Mouse (Mus musculus) bone marrow, adult 2 months (tissue): ENCODE measurements around the gene Vamp8. TPM values are rescaled to one million over a fixed set of nuclear protein-coding genes. Genes with fewer than 3 reads are reported as not detected.
A peak's percentile ranks its signal among the peaks of the same experiment; 100 is the strongest.

Experiments
- H3K27ac ChIP-seq: fragments of 200-500 bp; 2 replicates; pipeline ENCODE4 v1.5.1; 2012; ENCODE audit warnings: low read depth, mild to moderate bottlenecking, control low read depth, inconsistent platforms, low read length; ENCODE audit not compliant: control insufficient read depth, poor library complexity, insufficient read depth
- H3K4me1 ChIP-seq: fragments of 200-500 bp; 2 replicates; pipeline ENCODE4 v1.6.1; 2011; ENCODE audit warnings: low read length; ENCODE audit not compliant: control insufficient read depth, insufficient read depth
- H3K4me3 ChIP-seq: fragments of 200-500 bp; replicated peaks from 2 replicates; pipeline ENCODE3; 2011; ENCODE audit warnings: mild to moderate bottlenecking, low read depth, low read length, control low read depth; ENCODE audit not compliant: control insufficient read depth
- CTCF ChIP-seq: fragments of 200-500 bp; IDR thresholded peaks from 2 replicates; pipeline ENCODE4 v1.5.1; 2011; ENCODE audit warnings: low read length, control low read depth; ENCODE audit not compliant: control insufficient read depth, insufficient read depth
- POLR2A ChIP-seq: fragments of 200-500 bp; IDR thresholded peaks from 2 replicates; pipeline ENCODE4 v1.6.1; 2011; ENCODE audit warnings: low read depth, mild to moderate bottlenecking, control low read depth, low read length, borderline replicate concordance; ENCODE audit not compliant: control insufficient read depth
- WGBS: fragments of 180-500 bp; shearing (Covaris S2); methylation state at CpG from one replicate; pipeline ENCODE4 v1.1.7; 2018; 5-methylcytosine and 5-hydroxymethylcytosine counted together
- polyA plus RNA-seq: library from polyadenylated mRNA; stranded (reverse); fragments of >200 nt; gene quantifications from 2 replicates; pipeline ENCODE4 v1.2.4, GENCODE M21; 2011; ENCODE audit warnings: low replicate concordance; ENCODE audit not compliant: missing spikeins, insufficient read depth, insufficient read length

Gene Vamp8
- polyA plus RNA-seq, 1 experiment, result 542 TPM

GRCm38 (mm10) chr6:72357164-72358079, 33.1 kb downstream of the Vamp8 start:
- Histone ChIP-seq H3K4me1 (peaks cover 1% of the 10 kb centered on the region; the same call in 1 of the 2 replicates), H3K27ac (no peak overlapping the region), H3K4me3 (no peak overlapping the region)
- WGBS, result 73% methylated on average over 5 of the region's 5 CpGs
- no peak for TF ChIP-seq POLR2A
- no peak for TF ChIP-seq CTCF

- Histone ChIP-seq H3K27ac (no peak overlapping the region), H3K4me1 (no peaks in the 10 kb centered on the region), H3K4me3 (no peak overlapping the region)
- 73% methylated on average over 8 of the region's 8 CpGs for WGBS
- TF ChIP-seq POLR2A, result no peak
- TF ChIP-seq CTCF, result no peak
These were observed 34.4 kb downstream of the Vamp8 start for GRCm38 (mm10) chr6:72356001-72356532.

GRCm38 (mm10) chr6:72355066-72355911, 35.2 kb downstream of the Vamp8 start, which contains the start of gene Tmem150a:
Tmem150a (plus strand) TSS chr6:72355447.
- TF ChIP-seq CTCF, result peak; percentile 16; the same call in 1 of the 2 replicates
- TF ChIP-seq POLR2A, result no peak
- H3K4me1 ChIP-seq, result no peaks in the 10 kb centered on the region

GRCm38 (mm10) chr6:72354025-72354424, 36.5 kb downstream of the Vamp8 start:
- no peak overlapping the region for H3K4me3 ChIP-seq
- WGBS, result 81% methylated on average over 1 of the region's 1 CpGs
- no peak overlapping the region for H3K27ac ChIP-seq
- no peak for TF ChIP-seq CTCF
- TF ChIP-seq POLR2A, result no peak
- H3K4me1 ChIP-seq, result no peaks in the 10 kb centered on the region

More at GRCm38 (mm10) chr6:72355066-72355911, 35.2 kb downstream of the Vamp8 start, which contains the start of gene Tmem150a:
- 1% methylated on average over 71 of the region's 71 CpGs for WGBS
- peak within 1 kb of the TSS; percentile 56 for H3K4me3 ChIP-seq
- H3K27ac ChIP-seq, result peak within 1 kb of the TSS; percentile 38; the same call in 1 of the 2 replicates

GRCm38 (mm10) chr6:72352636-72353405, 37.7 kb downstream of the Vamp8 start:
- Histone ChIP-seq H3K4me1 (peaks cover 3% of the 10 kb centered on the region; the same call in 1 of the 2 replicates), H3K4me3 (no peak overlapping the region), H3K27ac (no peak overlapping the region)
- TF ChIP-seq POLR2A (no peak), CTCF (no peak)
- 62% methylated on average over 5 of the region's 5 CpGs for WGBS

- H3K4me3 ChIP-seq, result no peak overlapping the region
- H3K27ac ChIP-seq, result no peak overlapping the region
- WGBS, result 77% methylated on average over 2 of the region's 2 CpGs
- H3K4me1 ChIP-seq, result peaks cover 4% of the 10 kb centered on the region; the same call in 1 of the 2 replicates
- TF ChIP-seq POLR2A, result no peak
- TF ChIP-seq CTCF, result no peak
These were observed 40.3 kb downstream of the Vamp8 start for GRCm38 (mm10) chr6:72350214-72350613.

- Histone ChIP-seq H3K4me1 (peaks cover 4% of the 10 kb centered on the region; the same call in 1 of the 2 replicates), H3K27ac (no peak overlapping the region; the same call in none of the 2 replicates), H3K4me3 (peak overlapping the region; percentile 90)
- TF ChIP-seq CTCF (no peak), POLR2A (no peak)
- 65% methylated on average over 10 of the region's 10 CpGs for WGBS
These were observed 42.1 kb downstream of the Vamp8 start for GRCm38 (mm10) chr6:72348411-72348810.

- Histone ChIP-seq H3K27ac (peak within 1 kb of the TSS; percentile 99), H3K4me1 (peaks cover 4% of the 10 kb centered on the region; the same call in 1 of the 2 replicates), H3K4me3 (peak within 1 kb of the TSS; percentile 90)
- TF ChIP-seq CTCF (peak; percentile 24; the same call in 1 of the 2 replicates), POLR2A (peak; percentile 85; the same call in 1 of the 2 replicates)
- WGBS, result under 1% methylated on average over 72 of the region's 72 CpGs
These were observed 43.1 kb downstream of the Vamp8 start, which contains the start of gene 0610030E20Rik for GRCm38 (mm10) chr6:72347166-72347941. 0610030E20Rik (plus strand) TSS chr6:72347317.
